Mouse (Mus musculus) ES-Bruce4 (cell line): ENCODE measurements around the gene Maml2. TPM values are rescaled to one million over a fixed set of nuclear protein-coding genes. Genes with fewer than 3 reads are reported as not detected.

Experiments used
- H3K27ac ChIP-seq: 2 replicates; pipeline ENCODE4 v1.5.1; 2012; ENCODE audit warnings: low read length, inconsistent platforms; ENCODE audit not compliant: insufficient read depth
- H3K27me3 ChIP-seq: 2 replicates; pipeline ENCODE4 v1.6.1; 2012; ENCODE audit warnings: mild to moderate bottlenecking, low read length, inconsistent platforms; ENCODE audit not compliant: control insufficient read depth, poor library complexity, insufficient read depth, severe bottlenecking
- H3K36me3 ChIP-seq: 2 replicates; pipeline ENCODE4 v1.6.1; 2012; ENCODE audit warnings: inconsistent platforms, mild to moderate bottlenecking, low read length, moderate library complexity; ENCODE audit not compliant: control insufficient read depth, poor library complexity, insufficient read depth, severe bottlenecking
- H3K4me1 ChIP-seq: one replicate; pipeline ENCODE4 v1.8.1; 2011; ENCODE audit warnings: low read length; ENCODE audit not compliant: control insufficient read depth, insufficient read depth
- H3K4me3 ChIP-seq: 2 replicates; pipeline ENCODE4 v1.5.1; 2011; ENCODE audit warnings: low read depth, mild to moderate bottlenecking, low read length
- H3K9ac ChIP-seq: 2 replicates; pipeline ENCODE4 v1.6.1; 2012; ENCODE audit warnings: low read depth, mild to moderate bottlenecking, inconsistent platforms; ENCODE audit not compliant: poor library complexity, severe bottlenecking
- H3K9me3 ChIP-seq: replicated peaks from 2 replicates; pipeline ENCODE4 v1.6.1; 2012; ENCODE audit warnings: mild to moderate bottlenecking, low read length, inconsistent platforms; ENCODE audit not compliant: control insufficient read depth, poor library complexity, insufficient read depth, severe bottlenecking
- CTCF ChIP-seq: IDR thresholded peaks from one replicate; pipeline ENCODE4 v1.8.1; 2011; ENCODE audit warnings: low read depth, low read length
- EP300 ChIP-seq: IDR thresholded peaks from 2 replicates; pipeline ENCODE4 v1.6.1; 2011; ENCODE audit warnings: low read depth, low read length; ENCODE audit not compliant: insufficient read depth
- POLR2A ChIP-seq: IDR thresholded peaks from one replicate; pipeline ENCODE4 v1.8.1; 2011; ENCODE audit warnings: low read length; ENCODE audit not compliant: insufficient read depth
- polyA plus RNA-seq: library from polyadenylated mRNA; stranded (reverse); fragments of >200 nt; gene quantifications from 2 replicates; pipeline ENCODE4 v1.2.4, GENCODE M21; 2011; ENCODE audit warnings: low read depth; ENCODE audit not compliant: missing spikeins, insufficient read depth, insufficient read length

The Maml2 gene
- polyA plus RNA-seq, 1 experiment = 1.4 TPM

DNA sequence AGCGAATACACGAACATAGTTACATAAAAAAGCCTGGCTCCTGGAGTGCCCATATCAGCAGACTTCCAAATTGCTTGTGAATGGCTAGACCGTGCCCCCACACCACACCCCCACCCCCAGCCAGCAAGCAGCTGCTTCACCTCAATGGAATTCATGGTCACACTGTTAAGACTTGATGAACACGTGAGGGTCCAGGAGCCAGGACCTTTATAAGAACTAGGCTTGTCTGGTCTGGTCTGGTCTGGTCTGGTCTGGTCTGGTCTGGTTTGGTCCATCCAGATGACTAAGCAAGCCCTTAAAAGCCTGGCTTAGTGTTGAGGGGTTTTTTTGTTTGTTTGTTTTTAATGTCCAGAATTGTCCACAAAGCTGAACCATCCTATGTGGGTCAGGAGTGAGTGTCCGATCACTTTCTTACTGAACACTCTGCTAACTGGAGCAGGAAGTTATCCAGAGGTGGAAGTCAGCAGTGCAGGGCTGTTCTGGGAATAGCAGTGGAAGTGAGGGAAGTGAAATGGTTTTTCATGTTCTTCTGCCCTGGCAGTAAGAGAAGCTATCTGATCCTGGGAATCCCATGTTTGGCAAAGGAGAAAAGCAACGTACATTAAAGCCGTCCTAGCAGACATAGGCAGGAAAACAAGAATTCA lies 200.1 kb downstream of the Maml2 start:
- no peaks in the 10 kb centered on the region for H3K27me3 ChIP-seq
- TF ChIP-seq EP300 (0 out of 2 replicates have a peak, but pooled peaks have one; percentile 46), POLR2A (no peak)
- no peak overlapping the region for H3K27ac ChIP-seq
- H3K9ac ChIP-seq = no peak overlapping the region
- H3K4me1 ChIP-seq = peaks cover 4% of the 10 kb centered on the region
- H3K36me3 ChIP-seq = no peaks in the 10 kb centered on the region
- no peaks in the 10 kb centered on the region for H3K9me3 ChIP-seq
- H3K4me3 ChIP-seq = no peak overlapping the region

GRCm38 (mm10) chr9:13500045-13500444 lies 202.3 kb downstream of the Maml2 start:
- no peaks in the 10 kb centered on the region for H3K27me3 ChIP-seq
- no peak overlapping the region for H3K9ac ChIP-seq
- H3K36me3 ChIP-seq = no peaks in the 10 kb centered on the region
- no peak overlapping the region for H3K27ac ChIP-seq
- TF ChIP-seq POLR2A = no peak
- no peak for TF ChIP-seq EP300
- TF ChIP-seq CTCF = no peak
- H3K9me3 ChIP-seq = no peaks in the 10 kb centered on the region
- no peak overlapping the region for H3K4me3 ChIP-seq
- H3K4me1 ChIP-seq = peaks cover 4% of the 10 kb centered on the region

- Histone ChIP-seq H3K27ac (no peak overlapping the region), H3K36me3 (no peaks in the 10 kb centered on the region), H3K9ac (no peak overlapping the region), H3K4me1 (no peaks in the 10 kb centered on the region), H3K9me3 (no peaks in the 10 kb centered on the region), H3K27me3 (no peaks in the 10 kb centered on the region), H3K4me3 (no peak overlapping the region)
- no peak for TF ChIP-seq EP300
- TF ChIP-seq POLR2A = no peak
- TF ChIP-seq CTCF = no peak
Measured at GRCm38 (mm10) chr9:13505024-13505423, 207.3 kb downstream of the Maml2 start.

GRCm38 (mm10) chr9:13506956-13507821 lies 209.4 kb downstream of the Maml2 start:
- TF ChIP-seq CTCF = no peak
- no peak for TF ChIP-seq EP300
- no peak for TF ChIP-seq POLR2A
- H3K27ac ChIP-seq = no peak overlapping the region

GRCm38 (mm10) chr9:13507822-13508188 lies 210.0 kb downstream of the Maml2 start:
- no peaks in the 10 kb centered on the region for H3K27me3 ChIP-seq
- H3K27ac ChIP-seq = no peak overlapping the region
- H3K9ac ChIP-seq = no peak overlapping the region
- no peak overlapping the region for H3K4me3 ChIP-seq
- no peaks in the 10 kb centered on the region for H3K36me3 ChIP-seq
- no peaks in the 10 kb centered on the region for H3K9me3 ChIP-seq
- no peak for TF ChIP-seq CTCF
- no peak for TF ChIP-seq POLR2A
- TF ChIP-seq EP300 = no peak
- no peaks in the 10 kb centered on the region for H3K4me1 ChIP-seq

More at GRCm38 (mm10) chr9:13506956-13507821, 209.4 kb downstream of the Maml2 start:
- no peaks in the 10 kb centered on the region for H3K4me1 ChIP-seq
- H3K9me3 ChIP-seq = no peaks in the 10 kb centered on the region
- H3K36me3 ChIP-seq = no peaks in the 10 kb centered on the region
- H3K9ac ChIP-seq = no peak overlapping the region
- no peaks in the 10 kb centered on the region for H3K27me3 ChIP-seq
- H3K4me3 ChIP-seq = no peak overlapping the region

GRCm38 (mm10) chr9:13509751-13510150 lies 212.0 kb downstream of the Maml2 start:
- no peak overlapping the region for H3K4me3 ChIP-seq
- no peak overlapping the region for H3K27ac ChIP-seq
- H3K9ac ChIP-seq = no peak overlapping the region
- H3K9me3 ChIP-seq = no peaks in the 10 kb centered on the region
- H3K4me1 ChIP-seq = no peaks in the 10 kb centered on the region
- H3K27me3 ChIP-seq = no peaks in the 10 kb centered on the region
- TF ChIP-seq EP300 (no peak), POLR2A (no peak), CTCF (no peak)
- no peaks in the 10 kb centered on the region for H3K36me3 ChIP-seq
